Mouse (Mus musculus) ES-E14 (cell line): ENCODE results near the gene Lgals2.

Experiments
- CHD2 ChIP-seq: IDR thresholded peaks from 2 replicates; pipeline ENCODE4 v1.6.1; 2014; ENCODE audit warnings: mild to moderate bottlenecking, low read depth, low read length, inconsistent platforms
- HCFC1 ChIP-seq: IDR thresholded peaks from 2 replicates; pipeline ENCODE4 v1.6.1; 2012; ENCODE audit warnings: low read length, inconsistent platforms, borderline replicate concordance; ENCODE audit not compliant: insufficient read depth
- MAFK ChIP-seq: IDR thresholded peaks from 2 replicates; pipeline ENCODE4 v1.6.1; 2014; ENCODE audit warnings: mild to moderate bottlenecking, low read depth, low read length, inconsistent platforms; ENCODE audit not compliant: insufficient read depth
- ZC3H11A ChIP-seq: IDR thresholded peaks from 2 replicates; pipeline ENCODE4 v1.6.1; 2012; ENCODE audit warnings: low read depth, mild to moderate bottlenecking, inconsistent platforms, low read length, borderline replicate concordance
- ZNF384 ChIP-seq: IDR thresholded peaks from 2 replicates; pipeline ENCODE4 v1.6.1; 2012; ENCODE audit warnings: low read depth, low read length, inconsistent platforms

GRCm38 (mm10) chr15:78889401-78889853 lies 34.1 kb upstream of the Lgals2 start:
- TF ChIP-seq ZC3H11A: no peak
- TF ChIP-seq MAFK: no peak
- no peak for TF ChIP-seq HCFC1
- no peak for TF ChIP-seq CHD2
- no peak for TF ChIP-seq ZNF384
